Mouse (Mus musculus) forebrain, embryonic 11.5 days (tissue): ENCODE measurements at regions not wholly inside any gene's neighbourhood (a gene's known extent, or its start where the extent isn't known, plus 50 kb on each side); places are given as distances from the start of the nearest gene placed in this dataset.
"Not testable (repeated sequence)": the region's sequence is repeated elsewhere in the genome, so short reads cannot be mapped to it uniquely, and the experiment has no call there.

Experiments
- ATAC-seq: fragments of 200-750 bp; cut with Nextera tagmentation; replicated peaks from 2 replicates; pipeline ENCODE4 v1.8.0; 2017; ENCODE audit warnings: moderate TSS enrichment; ENCODE audit not compliant: low FRiP score
- DNase-seq: peaks from one replicate; pipeline ENCODE4 v3.0.0-alpha.2; 2017; ENCODE audit warnings: low spot score
- H3K27ac ChIP-seq: fragments of 300-500 bp; sonication (generic); 2 replicates; pipeline ENCODE4 v1.5.1; 2014; ENCODE audit warnings: low read depth, low read length
- H3K27me3 ChIP-seq: fragments of 300-500 bp; sonication (generic); 2 replicates; pipeline ENCODE4 v1.6.1; 2014; ENCODE audit warnings: mild to moderate bottlenecking, low read length, mixed read lengths; ENCODE audit not compliant: control insufficient read depth, insufficient read depth
- H3K36me3 ChIP-seq: fragments of 300-500 bp; sonication (generic); 2 replicates; pipeline ENCODE4 v1.6.1; 2014; ENCODE audit warnings: mild to moderate bottlenecking, low read length, moderate library complexity, mixed read lengths; ENCODE audit not compliant: control insufficient read depth, insufficient read depth
- H3K4me1 ChIP-seq: fragments of 300-500 bp; sonication (generic); replicated peaks from 2 replicates; pipeline ENCODE4 v1.6.1; 2014; ENCODE audit warnings: low read length, mixed read lengths; ENCODE audit not compliant: control insufficient read depth, insufficient read depth
- H3K4me2 ChIP-seq: fragments of 300-500 bp; sonication (generic); 2 replicates; pipeline ENCODE4 v1.6.1; 2014; ENCODE audit warnings: low read depth, mild to moderate bottlenecking, low read length, moderate library complexity, mixed read lengths; ENCODE audit not compliant: severe bottlenecking
- H3K4me3 ChIP-seq: fragments of 300-500 bp; sonication (generic); 2 replicates; pipeline ENCODE4 v1.5.1; 2014; ENCODE audit warnings: low read depth, low read length
- H3K9ac ChIP-seq: fragments of 300-500 bp; sonication (generic); 2 replicates; pipeline ENCODE4 v1.6.1; 2014; ENCODE audit warnings: low read length
- H3K9me3 ChIP-seq: fragments of 300-500 bp; sonication (generic); 2 replicates; pipeline ENCODE4 v1.6.1; 2016; ENCODE audit warnings: low read length, mixed read lengths; ENCODE audit not compliant: control insufficient read depth
- WGBS: fragments of 180-500 bp; shearing (Covaris S2); extraction: QIAGEN DNeasy Blood & Tissue Kit; methylation state at CpG from one replicate; pipeline ENCODE4 v1.1.7; 2014; 5-methylcytosine and 5-hydroxymethylcytosine counted together

GRCm38 (mm10) chr9:25782631-25783030 is 301.3 kb downstream of the Eepd1 start:
- ATAC-seq (no peak), DNase-seq (no peak)
- Histone ChIP-seq H3K4me1 (no peaks in the 10 kb centered on the region), H3K9me3 (no peaks in the 10 kb centered on the region; the same call in 1 of the 2 replicates), H3K4me2 (no peak overlapping the region), H3K36me3 (no peaks in the 10 kb centered on the region; the same call in 1 of the 2 replicates), H3K4me3 (no peak overlapping the region), H3K27ac (no peak overlapping the region), H3K9ac (no peak overlapping the region), H3K27me3 (no peaks in the 10 kb centered on the region)
- WGBS, result 94% methylated on average over 1 of the region's 1 CpGs

DNA sequence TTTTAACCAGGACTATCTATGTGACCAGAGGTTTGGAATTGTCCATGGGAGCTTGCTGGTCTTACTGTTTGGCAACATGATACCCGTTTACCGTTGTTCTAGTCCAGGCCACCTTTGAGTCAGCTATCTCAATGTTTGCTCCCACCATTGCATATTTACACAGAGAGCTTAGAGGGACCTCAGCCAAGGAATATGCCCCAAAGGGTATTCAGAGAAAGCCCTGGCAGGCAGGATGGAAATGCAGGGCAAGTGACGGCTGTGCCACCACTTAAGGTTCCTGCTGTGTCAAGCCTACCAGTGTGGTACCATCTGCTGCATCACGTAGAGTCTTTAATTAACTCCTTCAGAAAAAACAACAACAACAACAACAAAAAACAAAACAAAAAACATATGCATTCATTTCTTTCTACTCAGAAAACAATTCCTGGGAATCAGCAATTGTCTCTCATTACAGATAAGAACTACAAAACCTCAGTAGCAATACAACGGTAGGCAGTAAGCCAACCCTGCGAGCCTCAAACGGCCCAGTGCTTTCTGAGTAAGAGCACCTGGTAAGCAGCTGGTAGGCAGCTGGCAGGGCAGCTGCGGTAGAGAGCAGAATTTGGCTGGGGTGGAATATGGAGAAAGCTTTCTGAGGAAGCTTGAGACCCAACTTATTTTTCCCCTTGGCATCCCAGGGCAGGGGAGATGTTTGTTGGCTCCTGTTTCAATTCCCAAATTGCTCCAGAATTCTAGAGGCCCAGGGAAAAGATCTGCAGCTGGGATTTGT is 314.0 kb downstream of the Eepd1 start:
- 92% methylated on average over 8 of the region's 8 CpGs for WGBS
- Histone ChIP-seq H3K36me3 (no peaks in the 10 kb centered on the region), H3K27ac (no peak overlapping the region), H3K4me2 (no peak overlapping the region), H3K4me1 (no peaks in the 10 kb centered on the region), H3K27me3 (no peaks in the 10 kb centered on the region), H3K4me3 (no peak overlapping the region), H3K9me3 (no peaks in the 10 kb centered on the region), H3K9ac (no peak overlapping the region)
- DNase-seq (no peak), ATAC-seq (no peak)

DNA sequence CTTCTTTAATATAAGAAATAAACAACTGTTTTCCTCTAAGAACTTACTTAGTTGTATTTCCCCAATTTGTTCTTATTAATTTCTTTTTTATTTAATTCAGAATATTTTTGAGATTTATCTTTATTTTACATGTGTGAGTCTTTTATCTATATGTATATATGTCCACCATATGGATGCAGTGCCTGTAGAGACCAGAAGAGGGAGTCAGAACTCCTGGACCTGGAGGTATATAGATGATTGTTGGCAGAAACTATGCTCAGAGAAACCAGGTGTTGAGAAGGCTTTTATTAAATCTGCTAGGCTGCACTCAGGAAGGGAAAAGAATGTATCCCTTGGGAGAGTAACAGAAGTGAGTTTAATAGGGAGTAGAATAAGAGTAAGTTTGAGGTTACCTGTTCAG is 328.2 kb downstream of the Eepd1 start:
- Histone ChIP-seq H3K9ac (no peak overlapping the region), H3K27me3 (no peaks in the 10 kb centered on the region), H3K4me2 (no peak overlapping the region), H3K4me3 (no peak overlapping the region), H3K36me3 (no peaks in the 10 kb centered on the region), H3K9me3 (no peaks in the 10 kb centered on the region), H3K27ac (no peak overlapping the region), H3K4me1 (no peaks in the 10 kb centered on the region)
- DNase-seq, result no peak
- no peak for ATAC-seq

- ATAC-seq, result no peak
These were observed 351.9 kb downstream of the Eepd1 start for GRCm38 (mm10) chr9:25833295-25833694.

DNA sequence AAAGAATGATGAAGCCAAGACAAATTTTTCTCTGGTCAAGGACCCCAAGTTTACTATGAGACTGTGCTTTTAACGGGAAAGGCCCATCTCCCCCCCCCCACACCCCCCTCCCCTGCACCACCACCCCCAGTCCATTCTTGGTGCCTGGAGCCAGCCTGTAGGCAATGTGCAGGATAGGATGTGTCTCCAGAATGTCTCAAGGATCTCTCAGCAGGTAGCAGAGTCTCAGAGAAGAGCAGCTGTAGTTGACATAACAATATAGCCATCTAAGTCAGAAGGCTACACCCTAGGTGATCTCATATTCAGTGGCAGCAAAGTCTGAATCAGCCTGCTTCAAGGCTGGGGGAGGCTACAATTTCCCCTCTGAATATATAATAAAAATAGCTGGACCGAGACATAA is 368.6 kb downstream of the Eepd1 start:
- not testable (repeated sequence) for H3K36me3 ChIP-seq, H3K4me3 ChIP-seq, H3K27ac ChIP-seq, H3K4me2 ChIP-seq, H3K4me1 ChIP-seq, H3K9me3 ChIP-seq, DNase-seq, ATAC-seq, H3K27me3 ChIP-seq, H3K9ac ChIP-seq
- 94% methylated on average over 2 of the region's 2 CpGs for WGBS

More at GRCm38 (mm10) chr9:25833295-25833694, 351.9 kb downstream of the Eepd1 start:
- no peaks in the 10 kb centered on the region for H3K9me3 ChIP-seq
- no peak overlapping the region for H3K4me3 ChIP-seq
- no peaks in the 10 kb centered on the region for H3K27me3 ChIP-seq
- no peaks in the 10 kb centered on the region for H3K4me1 ChIP-seq
- no peak overlapping the region for H3K4me2 ChIP-seq
- H3K36me3 ChIP-seq, result no peaks in the 10 kb centered on the region
- no peak overlapping the region for H3K9ac ChIP-seq
- H3K27ac ChIP-seq, result no peak overlapping the region
- no peak for DNase-seq

GRCm38 (mm10) chr9:25850608-25851007 is 369.3 kb downstream of the Eepd1 start:
- not testable (repeated sequence) for H3K9me3 ChIP-seq, H3K27ac ChIP-seq, H3K4me2 ChIP-seq, DNase-seq, H3K27me3 ChIP-seq, H3K4me1 ChIP-seq, H3K4me3 ChIP-seq, H3K36me3 ChIP-seq, H3K9ac ChIP-seq, ATAC-seq
- 59% methylated on average over 3 of the region's 3 CpGs for WGBS

GRCm38 (mm10) chr9:25854545-25854944 is 373.2 kb downstream of the Eepd1 start:
- ATAC-seq, result no peak
- WGBS, result 50% methylated on average over 1 of the region's 1 CpGs
- no peak overlapping the region for H3K27ac ChIP-seq

GRCm38 (mm10) chr9:25870260-25870659 is 388.9 kb downstream of the Eepd1 start:
- Histone ChIP-seq H3K4me1 (no peaks in the 10 kb centered on the region), H3K4me3 (no peak overlapping the region), H3K9ac (no peak overlapping the region), H3K36me3 (no peaks in the 10 kb centered on the region), H3K27ac (no peak overlapping the region), H3K9me3 (no peaks in the 10 kb centered on the region), H3K27me3 (no peaks in the 10 kb centered on the region), H3K4me2 (no peak overlapping the region)
- ATAC-seq (no peak), DNase-seq (no peak)
- 77% methylated on average over 2 of the region's 2 CpGs for WGBS

More at GRCm38 (mm10) chr9:25854545-25854944, 373.2 kb downstream of the Eepd1 start:
- no peak for DNase-seq
- Histone ChIP-seq H3K27me3 (no peaks in the 10 kb centered on the region), H3K9me3 (no peaks in the 10 kb centered on the region), H3K9ac (no peak overlapping the region), H3K36me3 (no peaks in the 10 kb centered on the region), H3K4me2 (no peak overlapping the region), H3K4me3 (no peak overlapping the region), H3K4me1 (no peaks in the 10 kb centered on the region)

DNA sequence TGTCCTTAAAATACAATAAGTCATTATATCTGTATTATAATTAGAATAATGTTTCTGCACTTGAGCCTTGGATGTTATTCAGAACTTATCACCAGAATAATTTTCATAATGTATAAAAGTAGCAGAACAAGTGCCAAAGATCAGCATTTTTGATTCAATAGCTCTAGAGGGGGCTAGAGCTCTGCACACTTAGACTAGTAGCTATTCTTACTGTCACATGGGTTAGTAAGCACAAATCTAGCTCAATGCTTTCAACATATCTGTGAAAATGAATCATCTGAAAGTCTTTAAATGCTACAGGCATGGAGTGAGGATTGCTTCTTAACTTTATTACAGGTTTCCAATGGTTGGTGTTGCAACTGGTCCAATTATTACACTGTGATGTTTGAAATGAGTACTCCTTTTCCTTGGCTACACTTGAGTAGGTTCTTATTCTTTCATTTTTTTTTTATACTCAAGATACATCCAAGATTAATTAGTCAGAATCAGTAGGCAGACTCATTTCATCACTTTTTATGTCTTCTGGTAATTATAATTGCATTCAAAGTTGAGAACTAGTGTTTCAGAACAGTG is 415.1 kb downstream of the Eepd1 start:
- Histone ChIP-seq H3K9me3 (no peaks in the 10 kb centered on the region), H3K36me3 (no peaks in the 10 kb centered on the region), H3K4me3 (no peak overlapping the region), H3K9ac (no peak overlapping the region), H3K4me1 (no peaks in the 10 kb centered on the region), H3K27ac (no peak overlapping the region), H3K27me3 (no peaks in the 10 kb centered on the region), H3K4me2 (no peak overlapping the region)
- ATAC-seq (no peak), DNase-seq (no peak)
